Mouse (Mus musculus) ES-Bruce4 (cell line): ENCODE data around the gene Cacna1b. TPM values are rescaled to one million over a fixed set of nuclear protein-coding genes. Genes with fewer than 3 reads are reported as not detected.

ENCODE experiments used
- H3K27ac ChIP-seq: 2 replicates; pipeline ENCODE4 v1.5.1; 2012; ENCODE audit warnings: low read length, inconsistent platforms; ENCODE audit not compliant: insufficient read depth
- H3K27me3 ChIP-seq: 2 replicates; pipeline ENCODE4 v1.6.1; 2012; ENCODE audit warnings: mild to moderate bottlenecking, low read length, inconsistent platforms; ENCODE audit not compliant: control insufficient read depth, poor library complexity, insufficient read depth, severe bottlenecking
- H3K36me3 ChIP-seq: 2 replicates; pipeline ENCODE4 v1.6.1; 2012; ENCODE audit warnings: inconsistent platforms, mild to moderate bottlenecking, low read length, moderate library complexity; ENCODE audit not compliant: control insufficient read depth, poor library complexity, insufficient read depth, severe bottlenecking
- H3K4me1 ChIP-seq: one replicate; pipeline ENCODE4 v1.8.1; 2011; ENCODE audit warnings: low read length; ENCODE audit not compliant: control insufficient read depth, insufficient read depth
- H3K4me3 ChIP-seq: 2 replicates; pipeline ENCODE4 v1.5.1; 2011; ENCODE audit warnings: low read depth, mild to moderate bottlenecking, low read length
- H3K9ac ChIP-seq: 2 replicates; pipeline ENCODE4 v1.6.1; 2012; ENCODE audit warnings: low read depth, mild to moderate bottlenecking, inconsistent platforms; ENCODE audit not compliant: poor library complexity, severe bottlenecking
- H3K9me3 ChIP-seq: replicated peaks from 2 replicates; pipeline ENCODE4 v1.6.1; 2012; ENCODE audit warnings: mild to moderate bottlenecking, low read length, inconsistent platforms; ENCODE audit not compliant: control insufficient read depth, poor library complexity, insufficient read depth, severe bottlenecking
- CTCF ChIP-seq: IDR thresholded peaks from one replicate; pipeline ENCODE4 v1.8.1; 2011; ENCODE audit warnings: low read depth, low read length
- EP300 ChIP-seq: IDR thresholded peaks from 2 replicates; pipeline ENCODE4 v1.6.1; 2011; ENCODE audit warnings: low read depth, low read length; ENCODE audit not compliant: insufficient read depth
- POLR2A ChIP-seq: IDR thresholded peaks from one replicate; pipeline ENCODE4 v1.8.1; 2011; ENCODE audit warnings: low read length; ENCODE audit not compliant: insufficient read depth
- polyA plus RNA-seq: library from polyadenylated mRNA; stranded (reverse); fragments of >200 nt; gene quantifications from 2 replicates; pipeline ENCODE4 v1.2.4, GENCODE M21; 2011; ENCODE audit warnings: low read depth; ENCODE audit not compliant: missing spikeins, insufficient read depth, insufficient read length

The Cacna1b gene
- polyA plus RNA-seq, 1 experiment = 8.9 TPM

DNA sequence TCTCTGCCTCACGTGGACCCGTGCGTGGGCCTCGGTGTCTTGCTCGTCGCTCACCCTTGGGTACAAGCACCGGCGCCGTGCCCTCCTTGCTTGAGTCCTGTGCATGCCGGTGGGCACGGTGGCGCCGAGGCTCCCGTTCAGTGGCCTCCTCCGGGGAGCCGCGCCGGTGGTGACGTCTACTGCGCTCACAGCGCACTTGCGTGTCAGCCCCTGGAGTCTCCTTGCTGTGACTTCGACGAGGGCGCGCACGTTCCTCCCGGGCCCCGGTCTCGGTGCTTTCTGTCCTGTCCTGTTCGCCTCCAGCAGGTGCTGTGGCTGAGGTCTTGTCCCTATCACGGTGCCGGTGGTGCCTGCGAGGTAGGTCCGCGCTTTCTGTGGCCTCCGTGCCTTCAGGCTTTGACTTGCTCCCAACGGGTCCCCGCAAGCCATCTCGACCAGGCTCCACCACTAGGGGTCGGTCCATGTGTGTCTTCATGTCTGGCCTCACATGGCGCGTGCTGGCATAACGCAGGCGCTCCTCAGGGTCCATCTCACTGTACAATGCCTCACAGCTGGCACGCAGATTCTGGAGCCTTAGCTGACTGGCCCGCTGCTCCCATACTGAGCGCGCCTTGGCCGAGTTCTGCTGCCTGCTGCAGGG, 83.8 kb downstream of the Cacna1b start:
- no peak overlapping the region for H3K9ac ChIP-seq
- H3K27ac ChIP-seq = no peak overlapping the region
- H3K9me3 ChIP-seq = no peaks in the 10 kb centered on the region

GRCm38 (mm10) chr2:24678538-24678937, 84.4 kb downstream of the Cacna1b start:
- H3K27me3 ChIP-seq = no peaks in the 10 kb centered on the region
- H3K4me3 ChIP-seq = no peak overlapping the region; the same call in 1 of the 2 replicates
- H3K9me3 ChIP-seq = no peaks in the 10 kb centered on the region
- H3K4me1 ChIP-seq = no peaks in the 10 kb centered on the region
- TF ChIP-seq POLR2A (no peak), EP300 (no peak), CTCF (no peak)
- no peaks in the 10 kb centered on the region for H3K36me3 ChIP-seq
- no peak overlapping the region for H3K27ac ChIP-seq
- H3K9ac ChIP-seq = no peak overlapping the region

More for the DNA sequence above, 83.8 kb downstream of the Cacna1b start:
- Histone ChIP-seq H3K4me1 (no peaks in the 10 kb centered on the region), H3K36me3 (no peaks in the 10 kb centered on the region), H3K27me3 (no peaks in the 10 kb centered on the region), H3K4me3 (peak overlapping the region; percentile 4)
- TF ChIP-seq CTCF (peak; percentile 29), POLR2A (no peak), EP300 (no peak)

- H3K9ac ChIP-seq = no peak overlapping the region
- no peaks in the 10 kb centered on the region for H3K36me3 ChIP-seq
- H3K4me3 ChIP-seq = no peak overlapping the region
- H3K27me3 ChIP-seq = no peaks in the 10 kb centered on the region
- no peak for TF ChIP-seq EP300
- TF ChIP-seq POLR2A = no peak
- no peak for TF ChIP-seq CTCF
- H3K4me1 ChIP-seq = no peaks in the 10 kb centered on the region
- no peaks in the 10 kb centered on the region for H3K9me3 ChIP-seq
- H3K27ac ChIP-seq = no peak overlapping the region
These were observed 84.8 kb downstream of the Cacna1b start for GRCm38 (mm10) chr2:24678110-24678509.

- H3K9me3 ChIP-seq = no peaks in the 10 kb centered on the region
- no peaks in the 10 kb centered on the region for H3K36me3 ChIP-seq
- no peaks in the 10 kb centered on the region for H3K27me3 ChIP-seq
- no peaks in the 10 kb centered on the region for H3K4me1 ChIP-seq
- H3K9ac ChIP-seq = no peak overlapping the region
- TF ChIP-seq CTCF = no peak
- TF ChIP-seq POLR2A = no peak
- TF ChIP-seq EP300 = no peak
- H3K4me3 ChIP-seq = no peak overlapping the region
- no peak overlapping the region for H3K27ac ChIP-seq
These were observed 85.3 kb downstream of the Cacna1b start for GRCm38 (mm10) chr2:24677629-24678028.

DNA sequence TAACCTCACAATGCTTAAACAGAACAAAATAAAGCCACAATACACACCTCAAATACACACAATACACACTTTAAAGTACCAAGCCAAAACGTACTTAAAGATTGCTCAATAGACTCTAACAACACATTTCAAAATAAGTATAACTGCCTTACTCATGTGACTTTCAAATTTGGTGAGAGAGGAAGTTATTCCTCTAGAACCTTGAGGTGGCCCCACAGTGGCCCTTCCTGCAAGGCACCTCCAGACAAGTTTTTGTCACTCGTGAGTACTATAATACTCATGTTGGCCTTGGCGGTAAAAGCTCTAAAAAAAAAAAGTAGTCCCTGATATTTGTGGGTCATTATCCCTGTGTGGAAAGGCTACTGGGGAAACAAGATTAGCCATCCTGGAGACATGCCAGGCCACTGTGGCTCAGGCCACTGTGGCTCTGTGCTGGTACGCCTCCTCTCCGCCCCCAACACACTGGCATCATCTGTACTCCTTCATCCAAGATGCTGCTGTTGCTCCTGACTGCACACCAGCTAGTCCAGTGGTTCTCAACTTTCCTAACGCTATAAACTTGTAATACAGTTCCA, 88.4 kb downstream of the Cacna1b start:
- Histone ChIP-seq H3K27ac (no peak overlapping the region), H3K4me3 (no peak overlapping the region)

DNA sequence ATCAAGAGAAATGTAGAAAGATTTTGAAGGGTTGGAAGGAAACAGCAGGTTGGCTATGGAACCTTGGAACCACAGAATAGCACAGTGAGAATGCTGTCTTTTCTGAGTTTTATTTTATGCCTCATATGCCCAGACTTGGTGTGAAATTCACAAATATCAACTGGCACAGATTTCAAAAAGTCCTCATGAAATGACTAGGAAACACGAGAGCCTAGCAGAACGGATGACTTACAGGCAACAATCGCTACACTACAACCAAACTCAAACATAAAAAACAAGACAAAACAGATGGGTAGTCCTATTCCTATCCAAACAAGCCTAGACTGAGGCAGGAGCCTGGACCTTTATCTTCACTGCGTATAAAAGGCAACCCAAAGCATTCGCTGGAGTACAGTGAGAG, 94.4 kb downstream of the Cacna1b start:
- peaks cover 2% of the 10 kb centered on the region for H3K4me1 ChIP-seq
- H3K9me3 ChIP-seq = no peaks in the 10 kb centered on the region
- no peak overlapping the region for H3K9ac ChIP-seq
- H3K36me3 ChIP-seq = no peaks in the 10 kb centered on the region
- H3K27ac ChIP-seq = no peak overlapping the region
- TF ChIP-seq EP300 (no peak), CTCF (no peak), POLR2A (no peak)
- H3K27me3 ChIP-seq = no peaks in the 10 kb centered on the region
- H3K4me3 ChIP-seq = no peak overlapping the region

More for the DNA sequence above, 88.4 kb downstream of the Cacna1b start:
- Histone ChIP-seq H3K27me3 (no peaks in the 10 kb centered on the region), H3K36me3 (no peaks in the 10 kb centered on the region), H3K9ac (no peak overlapping the region), H3K4me1 (no peaks in the 10 kb centered on the region), H3K9me3 (no peaks in the 10 kb centered on the region)
- no peak for TF ChIP-seq POLR2A
- TF ChIP-seq EP300 = no peak
- TF ChIP-seq CTCF = no peak
